Mouse (Mus musculus) adrenal gland, adult 10 weeks (tissue): ENCODE data around the gene Tcf21. TPM values are rescaled to one million over a fixed set of nuclear protein-coding genes. Genes with fewer than 3 reads are reported as not detected.

Source experiments
- polyA plus RNA-seq: library from polyadenylated mRNA; stranded (reverse); fragments of 350-450 nt; fragmentation: Illumina TruSeq; extraction: RNeasy Lipid Tissue Mini Kit (QIAGEN cat#74804); gene quantifications from one replicate; pipeline ENCODE4 v1.2.3, GENCODE M21; 2014; ENCODE audit warnings: low read depth, low replicate concordance

The Tcf21 gene
- 3.3 TPM for polyA plus RNA-seq

GRCm38 (mm10) chr10:22819871-22820590, at the start of gene Tcf21:
TSS of gene Tcf21 (minus strand) at chr10:22820174.

Other genes with a start within 250 kb of the Tcf21 start
- gene Slc2a12, start 175.2 kb downstream of the Tcf21 start, polyA plus RNA-seq: 0.70 TPM
- gene Tbpl1, start 88.2 kb downstream of the Tcf21 start, polyA plus RNA-seq: 74.5 TPM